Mouse (Mus musculus) kidney, embryonic 16.5 days (tissue): ENCODE measurements at regions not wholly inside any gene's neighbourhood (a gene's known extent, or its start where the extent isn't known, plus 50 kb on each side); places are given as distances from the start of the nearest gene placed in this dataset.
"Not testable (repeated sequence)": the region's sequence is repeated elsewhere in the genome, so short reads cannot be mapped to it uniquely, and the experiment has no call there.

Source experiments
- ATAC-seq: fragments of 200-750 bp; cut with Nextera tagmentation; 2 replicates; pipeline ENCODE4 v1.8.0; 2017; ENCODE audit warnings: moderate TSS enrichment; ENCODE audit not compliant: low FRiP score, low TSS enrichment
- H3K27ac ChIP-seq: fragments of 300-500 bp; sonication (generic); 2 replicates; pipeline ENCODE4 v1.5.1; 2014; ENCODE audit warnings: low read length
- H3K27me3 ChIP-seq: fragments of 300-500 bp; sonication (generic); 2 replicates; pipeline ENCODE4 v1.6.1; 2014; ENCODE audit warnings: low read length, control low read depth, mixed read lengths; ENCODE audit not compliant: insufficient read depth
- H3K36me3 ChIP-seq: fragments of 300-500 bp; sonication (generic); 2 replicates; pipeline ENCODE4 v1.6.1; 2014; ENCODE audit warnings: low read length, control low read depth, mixed read lengths; ENCODE audit not compliant: insufficient read depth
- H3K4me1 ChIP-seq: fragments of 300-500 bp; sonication (generic); 2 replicates; pipeline ENCODE4 v1.6.1; 2014; ENCODE audit warnings: low read length, control low read depth, mixed read lengths; ENCODE audit not compliant: insufficient read depth
- H3K4me2 ChIP-seq: fragments of 300-500 bp; sonication (generic); replicated peaks from 2 replicates; pipeline ENCODE4 v1.6.1; 2014; ENCODE audit warnings: low read depth, low read length
- H3K4me3 ChIP-seq: fragments of 300-500 bp; sonication (generic); 2 replicates; pipeline ENCODE4 v1.5.1; 2014; ENCODE audit warnings: mild to moderate bottlenecking, low read length
- H3K9ac ChIP-seq: fragments of 300-500 bp; sonication (generic); replicated peaks from 2 replicates; pipeline ENCODE4 v1.6.1; 2014; ENCODE audit warnings: low read length
- H3K9me3 ChIP-seq: fragments of 300-500 bp; sonication (generic); 2 replicates; pipeline ENCODE4 v1.6.1; 2016; ENCODE audit warnings: low read length, control low read depth
- WGBS: fragments of 180-500 bp; shearing (Covaris S2); extraction: QIAGEN DNeasy Blood & Tissue Kit; methylation state at CpG from one replicate; pipeline ENCODE4 v1.1.7; 2014; 5-methylcytosine and 5-hydroxymethylcytosine counted together

DNA sequence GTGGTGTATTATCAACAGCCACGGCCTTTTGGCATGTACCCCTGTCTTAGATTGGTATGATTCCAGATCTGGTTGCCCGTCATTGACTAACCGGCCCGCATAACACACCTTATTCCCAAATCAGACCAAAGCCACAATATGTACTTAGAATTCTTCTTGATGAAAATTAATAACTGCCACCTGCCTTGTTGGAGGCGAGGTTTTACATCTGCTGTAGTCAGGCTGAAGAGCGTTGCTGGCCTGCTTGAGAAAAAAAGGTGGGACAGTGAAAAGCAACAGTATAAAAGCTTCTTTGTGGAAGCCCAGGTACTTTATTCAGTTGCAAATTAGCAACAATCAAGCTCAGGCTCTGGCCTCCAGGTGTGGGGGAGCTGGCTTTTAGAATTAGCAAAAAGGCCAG, 223.6 kb upstream of the Car8 start:
- WGBS = 90% methylated on average over 6 of the region's 6 CpGs
- H3K4me1 ChIP-seq, H3K4me3 ChIP-seq, H3K4me2 ChIP-seq, H3K27ac ChIP-seq, H3K9me3 ChIP-seq, H3K9ac ChIP-seq, H3K27me3 ChIP-seq, ATAC-seq, H3K36me3 ChIP-seq: not testable (repeated sequence)

DNA sequence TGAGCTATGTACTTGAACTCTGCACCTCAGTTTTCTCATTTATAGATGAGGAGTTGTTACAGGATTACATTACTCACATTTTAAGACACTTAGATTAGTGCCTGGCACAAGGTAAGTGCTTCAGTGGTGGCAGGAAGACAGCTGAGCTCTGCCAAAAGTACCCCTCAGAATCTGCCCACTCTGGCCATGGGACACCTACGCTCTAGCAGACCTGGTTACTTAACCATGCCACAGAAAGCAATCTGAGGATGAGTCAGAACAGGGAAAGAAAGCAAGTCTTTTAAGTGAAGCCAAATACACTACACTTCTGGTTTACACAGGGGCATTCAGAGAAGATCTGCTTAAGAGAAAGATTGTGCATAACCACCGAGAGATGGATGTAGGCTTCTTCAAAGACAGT, 215.5 kb upstream of the Car8 start:
- Histone ChIP-seq H3K4me2 (no peak overlapping the region), H3K36me3 (no peaks in the 10 kb centered on the region), H3K27me3 (no peaks in the 10 kb centered on the region), H3K9ac (no peak overlapping the region), H3K4me3 (no peak overlapping the region), H3K4me1 (no peaks in the 10 kb centered on the region), H3K9me3 (no peaks in the 10 kb centered on the region), H3K27ac (no peak overlapping the region)
- 74% methylated on average over 2 of the region's 2 CpGs for WGBS
- no peak for ATAC-seq

DNA sequence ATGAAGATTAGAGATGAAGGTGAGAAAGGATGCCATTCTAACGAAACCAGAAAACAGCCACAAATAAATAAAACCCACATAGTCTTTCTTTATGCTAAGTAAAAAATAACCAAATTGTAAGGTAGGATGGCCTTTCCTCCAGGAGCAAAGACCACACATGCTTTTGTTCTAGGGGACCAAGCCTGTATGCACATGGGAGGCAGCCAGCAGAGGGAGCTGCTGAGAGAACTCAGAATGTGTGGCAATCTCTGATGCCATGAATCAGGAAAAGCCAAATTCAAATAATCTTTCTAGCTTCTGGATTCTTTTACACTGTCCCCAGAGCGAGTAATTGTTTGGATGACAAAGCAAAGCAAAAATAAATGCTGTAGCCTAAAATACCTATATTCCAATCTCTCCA, 193.6 kb upstream of the Car8 start:
- H3K4me2 ChIP-seq = no peak overlapping the region
- no peak overlapping the region for H3K27ac ChIP-seq
- no peaks in the 10 kb centered on the region for H3K36me3 ChIP-seq
- H3K4me3 ChIP-seq = no peak overlapping the region
- no peaks in the 10 kb centered on the region for H3K9me3 ChIP-seq
- no peaks in the 10 kb centered on the region for H3K27me3 ChIP-seq
- no peak overlapping the region for H3K9ac ChIP-seq
- H3K4me1 ChIP-seq = no peaks in the 10 kb centered on the region
- WGBS = 56% methylated on average over 2 of the region's 2 CpGs
- no peak for ATAC-seq

DNA sequence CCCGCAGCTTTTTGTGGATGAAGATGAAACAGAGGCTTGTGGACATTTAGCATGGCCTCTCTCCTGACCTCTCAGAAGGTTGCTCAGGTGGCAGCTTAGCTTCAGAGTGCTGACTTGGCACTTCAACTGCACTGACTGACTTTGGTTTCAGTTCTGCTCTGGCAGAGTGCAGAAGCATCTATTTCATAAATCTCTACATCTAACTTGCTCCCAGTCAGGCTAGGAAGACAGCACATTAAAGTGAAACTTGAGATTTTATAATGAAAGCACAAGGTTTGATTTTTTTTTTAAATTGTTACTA, 192.1 kb upstream of the Car8 start:
- Histone ChIP-seq H3K9ac (no peak overlapping the region), H3K36me3 (no peaks in the 10 kb centered on the region), H3K27ac (no peak overlapping the region), H3K4me2 (no peak overlapping the region), H3K4me1 (no peaks in the 10 kb centered on the region), H3K27me3 (no peaks in the 10 kb centered on the region), H3K9me3 (no peaks in the 10 kb centered on the region), H3K4me3 (no peak overlapping the region)
- no peak; the same call in 1 of the 2 replicates for ATAC-seq
- WGBS = 14% methylated on average over 1 of the region's 1 CpGs

DNA sequence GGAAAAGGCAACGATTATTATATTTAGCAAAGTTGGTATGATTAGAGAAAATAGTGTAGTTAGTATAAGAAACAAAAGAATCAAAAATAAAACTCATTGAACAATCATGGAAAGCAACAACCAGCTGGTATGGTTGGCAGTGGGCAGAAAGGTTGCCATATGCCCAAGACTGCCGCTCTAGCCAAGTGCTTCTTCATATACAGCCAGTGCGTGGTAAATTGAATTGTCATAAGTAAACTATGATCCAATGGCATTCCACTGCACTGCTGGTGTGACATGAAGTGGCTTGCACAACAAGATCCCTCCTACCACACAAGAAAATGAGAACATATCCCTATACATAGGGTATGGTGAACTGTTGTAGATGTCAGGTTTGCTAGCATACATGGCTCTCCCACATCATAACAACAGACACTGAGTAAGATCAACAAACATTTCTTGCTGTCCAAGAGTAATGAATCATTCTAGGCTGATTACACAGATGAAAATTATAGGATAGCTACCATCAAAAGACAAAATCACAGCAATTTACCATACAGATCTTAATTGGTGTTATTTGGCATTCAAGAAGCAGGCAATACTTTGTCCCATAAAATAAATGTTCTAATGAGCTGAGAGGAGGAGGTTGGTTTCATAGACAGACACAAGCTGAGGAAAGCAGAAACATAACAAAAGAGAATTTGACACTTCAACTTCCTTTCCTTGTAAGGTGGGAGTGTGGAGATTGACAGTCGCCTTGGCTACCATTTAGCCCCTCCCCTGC, 191.6 kb upstream of the Car8 start:
- 83% methylated on average over 4 of the region's 4 CpGs for WGBS
- no peak for ATAC-seq
- Histone ChIP-seq H3K27ac (no peak overlapping the region), H3K9ac (no peak overlapping the region), H3K9me3 (no peaks in the 10 kb centered on the region), H3K36me3 (no peaks in the 10 kb centered on the region), H3K27me3 (no peaks in the 10 kb centered on the region), H3K4me3 (no peak overlapping the region), H3K4me1 (no peaks in the 10 kb centered on the region), H3K4me2 (no peak overlapping the region)

DNA sequence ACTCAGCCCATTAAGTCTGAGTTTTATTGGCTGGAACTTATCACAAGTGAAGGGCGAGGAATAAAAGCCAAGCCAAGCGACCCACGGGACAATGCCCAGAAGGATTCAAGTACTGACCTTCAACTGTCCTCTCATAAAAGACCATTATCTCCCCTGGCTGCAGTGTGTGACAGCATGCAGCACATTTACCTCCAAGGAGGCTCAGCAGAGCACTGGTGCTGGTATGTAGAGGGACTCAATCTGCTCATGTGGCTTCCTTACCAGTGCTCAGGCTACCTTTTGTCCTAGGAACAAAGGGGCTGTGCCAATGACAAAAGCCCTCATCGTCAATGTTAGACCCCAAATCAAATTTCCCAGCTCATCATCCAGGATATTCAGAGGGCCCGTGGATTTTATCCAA, 190.9 kb upstream of the Car8 start:
- H3K9ac ChIP-seq = no peak overlapping the region
- no peak overlapping the region for H3K27ac ChIP-seq
- H3K36me3 ChIP-seq = no peaks in the 10 kb centered on the region
- H3K27me3 ChIP-seq = no peaks in the 10 kb centered on the region
- H3K4me2 ChIP-seq = no peak overlapping the region
- 50% methylated on average over 5 of the region's 5 CpGs for WGBS
- no peak overlapping the region for H3K4me3 ChIP-seq
- ATAC-seq = no peak
- H3K9me3 ChIP-seq = no peaks in the 10 kb centered on the region
- H3K4me1 ChIP-seq = no peaks in the 10 kb centered on the region

DNA sequence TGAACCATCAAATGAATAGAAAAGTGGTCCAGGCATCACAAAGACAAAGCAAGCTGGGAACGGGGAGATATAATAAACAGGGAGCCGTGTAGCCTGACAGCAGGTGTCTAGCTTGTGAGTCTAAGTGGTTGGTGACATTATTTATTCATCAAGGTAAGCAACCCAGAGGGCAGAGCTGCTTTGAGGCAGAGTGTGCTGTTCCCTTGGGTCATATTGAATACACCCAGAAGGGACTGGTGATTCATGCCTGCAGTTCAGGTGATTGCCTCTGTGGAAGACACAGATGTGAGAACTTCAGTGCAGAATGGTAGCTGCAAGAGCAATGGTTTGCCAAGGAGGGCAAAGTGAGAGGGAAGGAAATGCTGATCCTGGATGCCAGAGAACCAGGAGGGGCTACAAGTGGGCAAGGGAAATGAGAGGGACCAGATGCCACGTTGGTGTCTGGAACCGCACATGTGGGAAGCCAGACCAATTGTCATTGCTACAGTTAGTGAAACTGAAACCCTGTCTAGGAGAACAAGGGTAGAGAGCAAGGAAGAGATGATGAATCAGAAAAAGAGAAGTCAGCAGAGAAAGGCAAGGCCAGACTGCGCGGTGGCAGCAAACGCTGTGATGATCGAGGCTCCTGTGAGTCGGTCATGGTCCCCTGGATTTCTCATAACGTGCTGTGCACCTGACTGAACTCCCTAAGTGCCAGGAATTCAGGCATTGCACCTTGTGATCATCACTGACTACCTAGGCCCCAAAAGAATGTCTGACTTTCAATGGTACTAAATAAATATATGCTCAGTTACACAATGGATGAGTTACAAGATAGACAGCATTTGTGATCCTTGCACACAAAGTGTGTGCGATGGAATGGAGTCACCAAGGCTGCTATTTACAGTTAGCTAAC, 190.0 kb upstream of the Car8 start:
- no peak for ATAC-seq
- Histone ChIP-seq H3K4me3 (no peak overlapping the region), H3K4me1 (no peaks in the 10 kb centered on the region), H3K27me3 (no peaks in the 10 kb centered on the region), H3K9me3 (no peaks in the 10 kb centered on the region), H3K4me2 (no peak overlapping the region), H3K9ac (no peak overlapping the region), H3K27ac (no peak overlapping the region), H3K36me3 (no peaks in the 10 kb centered on the region)
- WGBS = 74% methylated on average over 11 of the region's 11 CpGs

DNA sequence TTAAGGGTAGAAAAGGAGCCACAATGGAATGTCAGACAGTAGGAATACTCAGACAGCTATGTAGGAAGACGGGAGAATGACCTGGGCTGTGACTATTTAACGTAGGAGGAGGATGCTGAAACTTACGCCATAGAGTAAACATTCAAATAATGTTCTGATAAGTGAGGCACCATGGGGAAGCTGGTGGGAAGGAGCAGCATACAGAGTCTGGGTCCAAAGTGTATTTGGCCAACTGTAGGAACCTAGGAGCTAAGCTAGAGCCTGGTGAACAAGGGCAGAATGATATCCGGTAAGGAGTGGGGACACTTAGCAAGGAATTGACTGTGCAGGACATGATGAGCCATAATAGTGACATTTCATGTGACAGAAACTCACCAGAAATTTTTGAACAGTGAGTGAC, 189.0 kb upstream of the Car8 start:
- Histone ChIP-seq H3K4me3 (no peak overlapping the region), H3K27ac (no peak overlapping the region), H3K36me3 (no peaks in the 10 kb centered on the region), H3K9ac (no peak overlapping the region), H3K27me3 (no peaks in the 10 kb centered on the region), H3K4me2 (no peak overlapping the region), H3K9me3 (no peaks in the 10 kb centered on the region), H3K4me1 (no peaks in the 10 kb centered on the region)
- WGBS = 58% methylated on average over 4 of the region's 4 CpGs
- no peak for ATAC-seq

DNA sequence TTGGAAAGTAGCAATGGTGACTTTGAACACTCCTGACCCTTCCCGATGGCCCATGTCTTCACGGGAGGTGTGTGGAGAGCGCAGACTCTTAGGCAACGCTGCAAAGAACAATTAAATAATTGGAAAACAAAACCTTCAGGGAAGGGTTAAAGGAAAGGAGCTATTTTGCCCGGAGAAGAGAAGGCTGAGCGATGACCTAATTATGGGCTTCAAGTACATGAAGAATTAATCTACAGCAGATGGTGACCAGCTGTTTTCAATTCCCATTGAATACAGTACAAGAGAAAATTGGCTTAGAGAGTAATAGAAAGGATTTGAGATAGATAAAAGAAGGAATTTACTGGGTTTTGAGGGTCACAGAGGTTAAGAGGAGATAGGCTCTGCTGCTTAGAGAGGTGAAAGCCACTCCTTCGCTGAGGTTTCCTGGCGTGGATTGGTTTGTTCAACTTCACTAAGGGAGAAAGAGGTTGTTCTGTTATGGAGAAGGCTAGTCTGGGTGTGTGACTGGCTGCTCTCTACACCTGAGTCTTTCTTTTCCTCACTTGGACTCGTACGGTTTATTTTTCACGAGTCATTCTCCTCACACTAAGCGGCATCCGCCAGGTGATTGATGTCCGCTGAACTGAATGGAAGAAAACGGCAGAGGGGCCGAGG, 184.7 kb upstream of the Car8 start:
- Histone ChIP-seq H3K4me3 (no peak overlapping the region), H3K9me3 (no peaks in the 10 kb centered on the region), H3K36me3 (no peaks in the 10 kb centered on the region), H3K27ac (no peak overlapping the region), H3K4me2 (no peak overlapping the region), H3K9ac (no peak overlapping the region), H3K4me1 (no peaks in the 10 kb centered on the region), H3K27me3 (no peaks in the 10 kb centered on the region)
- WGBS = 57% methylated on average over 16 of the region's 16 CpGs
- ATAC-seq = 0 out of 2 replicates have a peak, but pooled peaks have one; percentile 23

DNA sequence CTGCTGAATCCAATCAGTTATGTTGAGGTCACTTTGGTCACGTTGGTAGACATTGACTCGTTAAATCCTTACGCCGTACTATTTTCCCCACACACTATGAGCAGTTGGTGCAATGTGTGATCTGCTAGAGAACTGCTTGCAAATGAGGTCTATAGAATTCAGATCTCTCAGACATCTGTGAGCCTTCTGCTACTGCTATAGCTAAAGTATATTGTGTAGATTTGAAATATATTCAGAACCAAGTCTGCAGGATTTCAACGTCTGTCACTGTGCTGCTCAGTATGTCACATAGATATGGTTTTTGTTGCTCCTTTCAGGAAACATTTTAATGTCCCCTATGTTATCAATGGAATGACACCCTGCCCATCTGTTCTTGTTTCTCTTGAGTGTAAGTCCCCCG, 182.4 kb upstream of the Car8 start:
- H3K4me1 ChIP-seq = no peaks in the 10 kb centered on the region
- 92% methylated on average over 6 of the region's 6 CpGs for WGBS
- no peak overlapping the region for H3K4me3 ChIP-seq
- ATAC-seq = no peak
- H3K27me3 ChIP-seq = no peaks in the 10 kb centered on the region
- H3K4me2 ChIP-seq = no peak overlapping the region
- H3K27ac ChIP-seq = no peak overlapping the region
- no peaks in the 10 kb centered on the region for H3K36me3 ChIP-seq
- H3K9me3 ChIP-seq = no peaks in the 10 kb centered on the region
- H3K9ac ChIP-seq = no peak overlapping the region
